Mouse (Mus musculus) small intestine, adult 2 months (tissue): ENCODE measurements around the gene BC029722.
A peak's percentile ranks its signal among the peaks of the same experiment; 100 is the strongest.

Experiments used
- CTCF ChIP-seq: fragments of 200-500 bp; IDR thresholded peaks from 2 replicates; pipeline ENCODE4 v1.5.1; 2012; ENCODE audit warnings: low read depth, mild to moderate bottlenecking, control low read depth, inconsistent platforms, low read length, moderate library complexity, mixed read lengths; ENCODE audit not compliant: insufficient replicate concordance, insufficient read length; ENCODE audit errors: extremely low read depth
- POLR2A ChIP-seq: fragments of 200-500 bp; IDR thresholded peaks from 2 replicates; pipeline ENCODE4 v1.6.1; 2012; ENCODE audit warnings: low read depth, mild to moderate bottlenecking, control low read depth, inconsistent platforms, low read length, moderate library complexity

DNA sequence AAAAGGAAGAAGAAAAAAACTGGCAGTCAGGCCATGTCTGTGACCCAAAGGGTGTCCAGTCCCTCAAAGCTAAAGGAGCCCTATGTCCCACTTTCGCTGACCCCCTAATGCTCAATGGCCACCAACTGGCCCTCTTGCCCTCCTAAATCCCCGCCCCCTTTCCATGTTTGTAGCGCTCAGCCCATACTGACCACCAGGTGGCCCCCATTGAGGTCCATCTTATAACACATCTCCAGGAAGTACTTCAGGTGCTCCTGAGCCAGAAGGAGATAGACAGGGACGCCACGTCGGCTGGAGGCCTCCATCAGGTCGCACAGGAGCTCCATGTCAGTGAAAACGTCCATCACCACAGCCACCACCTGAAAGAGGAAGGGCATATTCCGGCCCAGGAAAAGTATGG is 12.1 kb upstream of the BC029722 start:
- TF ChIP-seq POLR2A (no peak), CTCF (peak; percentile 12; the same call in 1 of the 2 replicates)
